Mouse (Mus musculus): ENCODE measurements around the gene Tbccd1. TPM values are rescaled to one million over a fixed set of nuclear protein-coding genes. Genes with fewer than 3 reads are reported as not detected.
"Not testable (repeated sequence)": the region's sequence is repeated elsewhere in the genome, so short reads cannot be mapped to it uniquely, and the experiment has no call there.

Gene Tbccd1
- polyA plus RNA-seq, 1 experiment from 2014 or later: 28.0 TPM

DNA sequence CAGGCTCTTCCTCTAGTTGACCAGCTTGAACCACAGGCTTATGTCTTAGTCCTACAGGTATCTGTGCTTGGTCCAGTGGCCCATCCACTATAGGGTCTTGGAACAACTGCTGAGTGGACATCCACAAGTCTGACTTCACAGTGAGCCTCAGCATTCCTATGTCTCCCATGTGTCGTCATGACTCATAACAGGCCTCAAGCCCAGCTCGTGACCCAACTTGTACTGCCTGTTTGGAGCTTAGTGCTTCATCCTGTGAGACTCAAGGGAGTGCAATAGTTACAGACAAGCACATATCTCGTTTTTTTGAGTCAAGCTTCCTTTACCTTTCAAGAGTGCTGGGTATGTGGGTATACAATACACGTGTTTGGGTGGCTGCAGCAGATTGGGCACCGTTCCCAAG, 74.8 kb downstream of the Tbccd1 start:
- H3K27ac ChIP-seq (replicated peaks; ENCODE audit: low read depth, low read length): no peak overlapping the region
- H3K4me1 ChIP-seq (ENCODE audit: control insufficient read depth, insufficient read depth, low read length): no peaks in the 10 kb centered on the region
- DNase-seq (ENCODE audit: low spot score): no peak
- H3K9ac ChIP-seq (ENCODE audit: low read depth, low read length): no peak overlapping the region
- H3K36me3 ChIP-seq (ENCODE audit: control insufficient read depth, insufficient read depth, low read length): no peaks in the 10 kb centered on the region
- no peak for ATAC-seq (ENCODE audit: low read depth)
- H3K9me3 ChIP-seq (ENCODE audit: control insufficient read depth, low read length): no peaks in the 10 kb centered on the region
- no peaks in the 10 kb centered on the region for H3K27me3 ChIP-seq (replicated peaks; ENCODE audit: control insufficient read depth, insufficient read depth, low read length)
- H3K4me3 ChIP-seq (ENCODE audit: low read depth, low read length): no peak overlapping the region
- WGBS: 86% methylated on average over 5 of the region's 5 CpGs
- no peak overlapping the region for H3K4me2 ChIP-seq (ENCODE audit: low read depth, low read length)

- no peak overlapping the region for H3K27ac ChIP-seq (replicated peaks; ENCODE audit: low read depth, low read length)
- no peak overlapping the region for H3K4me3 ChIP-seq (ENCODE audit: low read depth, low read length)
- H3K27me3 ChIP-seq (replicated peaks; ENCODE audit: control insufficient read depth, insufficient read depth, low read length): no peaks in the 10 kb centered on the region
- DNase-seq (ENCODE audit: low spot score) (no peak), ATAC-seq (ENCODE audit: low read depth) (no peak)
- no peaks in the 10 kb centered on the region for H3K36me3 ChIP-seq (ENCODE audit: control insufficient read depth, insufficient read depth, low read length)
- no peaks in the 10 kb centered on the region for H3K4me1 ChIP-seq (ENCODE audit: control insufficient read depth, insufficient read depth, low read length)
- WGBS: 85% methylated on average over 3 of the region's 3 CpGs
- H3K9ac ChIP-seq (ENCODE audit: low read depth, low read length): no peak overlapping the region
- no peak overlapping the region for H3K4me2 ChIP-seq (ENCODE audit: low read depth, low read length)
- no peaks in the 10 kb centered on the region for H3K9me3 ChIP-seq (ENCODE audit: control insufficient read depth, low read length)
Measured at GRCm38 (mm10) chr16:22779228-22779835, 78.1 kb downstream of the Tbccd1 start.

- not testable (repeated sequence) for H3K4me1 ChIP-seq (ENCODE audit: control insufficient read depth, insufficient read depth, low read length); H3K4me2 ChIP-seq (ENCODE audit: low read depth, low read length); ATAC-seq (ENCODE audit: low read depth); H3K36me3 ChIP-seq (ENCODE audit: control insufficient read depth, insufficient read depth, low read length); H3K27me3 ChIP-seq (replicated peaks; ENCODE audit: control insufficient read depth, insufficient read depth, low read length); H3K27ac ChIP-seq (replicated peaks; ENCODE audit: low read depth, low read length); H3K9ac ChIP-seq (ENCODE audit: low read depth, low read length); H3K9me3 ChIP-seq (ENCODE audit: control insufficient read depth, low read length); DNase-seq (ENCODE audit: low spot score); H3K4me3 ChIP-seq (ENCODE audit: low read depth, low read length)
- 88% methylated on average over 12 of the region's 12 CpGs for WGBS
Measured at GRCm38 (mm10) chr16:22778296-22778695, 79.2 kb downstream of the Tbccd1 start.

GRCm38 (mm10) chr16:22775471-22775985, 81.9 kb downstream of the Tbccd1 start:
- no peak for ATAC-seq (ENCODE audit: low read depth)
- no peaks in the 10 kb centered on the region for H3K36me3 ChIP-seq (ENCODE audit: control insufficient read depth, insufficient read depth, low read length)
- no peaks in the 10 kb centered on the region for H3K27me3 ChIP-seq (replicated peaks; ENCODE audit: control insufficient read depth, insufficient read depth, low read length)
- 67% methylated on average over 5 of the region's 5 CpGs for WGBS
- H3K4me1 ChIP-seq (ENCODE audit: control insufficient read depth, insufficient read depth, low read length): no peaks in the 10 kb centered on the region
- no peak overlapping the region for H3K9ac ChIP-seq (ENCODE audit: low read depth, low read length)
- H3K4me3 ChIP-seq (ENCODE audit: low read depth, low read length): no peak overlapping the region
- no peak for DNase-seq (ENCODE audit: low spot score)
- H3K4me2 ChIP-seq (ENCODE audit: low read depth, low read length): no peak overlapping the region
- H3K9me3 ChIP-seq (ENCODE audit: control insufficient read depth, low read length): no peaks in the 10 kb centered on the region
- H3K27ac ChIP-seq (replicated peaks; ENCODE audit: low read depth, low read length): no peak overlapping the region

GRCm38 (mm10) chr16:22768661-22769060, 88.8 kb downstream of the Tbccd1 start:
- H3K9ac ChIP-seq (ENCODE audit: low read depth, low read length): no peak overlapping the region
- no peaks in the 10 kb centered on the region for H3K27me3 ChIP-seq (replicated peaks; ENCODE audit: control insufficient read depth, insufficient read depth, low read length)
- no peaks in the 10 kb centered on the region for H3K9me3 ChIP-seq (ENCODE audit: control insufficient read depth, low read length)
- no peak overlapping the region for H3K27ac ChIP-seq (replicated peaks; ENCODE audit: low read depth, low read length)
- WGBS: 86% methylated on average over 8 of the region's 8 CpGs
- ATAC-seq (ENCODE audit: low read depth) (no peak), DNase-seq (ENCODE audit: low spot score) (no peak)
- no peaks in the 10 kb centered on the region for H3K4me1 ChIP-seq (ENCODE audit: control insufficient read depth, insufficient read depth, low read length)
- H3K4me2 ChIP-seq (ENCODE audit: low read depth, low read length): no peak overlapping the region
- H3K36me3 ChIP-seq (ENCODE audit: control insufficient read depth, insufficient read depth, low read length): no peaks in the 10 kb centered on the region
- H3K4me3 ChIP-seq (ENCODE audit: low read depth, low read length): no peak overlapping the region

GRCm38 (mm10) chr16:22767405-22767804, 90.1 kb downstream of the Tbccd1 start:
- no peaks in the 10 kb centered on the region for H3K9me3 ChIP-seq (ENCODE audit: control insufficient read depth, low read length)
- H3K27ac ChIP-seq (replicated peaks; ENCODE audit: low read depth, low read length): no peak overlapping the region
- ATAC-seq (ENCODE audit: low read depth) (no peak), DNase-seq (ENCODE audit: low spot score) (no peak)
- H3K4me3 ChIP-seq (ENCODE audit: low read depth, low read length): no peak overlapping the region
- H3K4me1 ChIP-seq (ENCODE audit: control insufficient read depth, insufficient read depth, low read length): no peaks in the 10 kb centered on the region
- H3K4me2 ChIP-seq (ENCODE audit: low read depth, low read length): no peak overlapping the region
- no peaks in the 10 kb centered on the region for H3K36me3 ChIP-seq (ENCODE audit: control insufficient read depth, insufficient read depth, low read length)
- WGBS: 85% methylated on average over 3 of the region's 3 CpGs
- no peaks in the 10 kb centered on the region for H3K27me3 ChIP-seq (replicated peaks; ENCODE audit: control insufficient read depth, insufficient read depth, low read length)
- no peak overlapping the region for H3K9ac ChIP-seq (ENCODE audit: low read depth, low read length)

DNA sequence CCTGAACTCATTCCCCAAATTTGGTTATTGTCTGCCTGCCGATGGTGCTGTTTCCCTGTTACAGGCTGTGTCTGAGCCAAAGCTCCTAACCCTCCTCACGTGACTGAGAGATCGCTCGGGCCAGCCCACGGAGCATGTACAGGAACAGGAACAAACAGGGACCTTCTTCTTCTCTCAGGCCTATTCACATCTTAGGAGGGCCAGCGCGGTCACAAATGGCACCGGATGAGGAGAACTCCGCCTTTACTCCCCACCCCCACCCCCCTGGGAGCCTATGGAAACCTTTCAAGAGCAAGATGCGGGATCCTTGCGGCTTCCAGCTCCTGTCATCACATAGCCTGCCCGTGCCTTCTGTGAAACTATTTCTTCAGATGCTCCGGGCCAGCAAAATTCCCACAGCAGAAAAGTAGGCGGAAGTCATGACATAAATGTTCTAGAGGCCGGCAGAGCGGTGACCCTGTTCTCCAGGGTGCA, 90.7 kb downstream of the Tbccd1 start:
- Histone ChIP-seq H3K4me2 (ENCODE audit: low read depth, low read length) (peak overlapping the region; percentile 9; the same call in 1 of the 2 replicates), H3K36me3 (ENCODE audit: control insufficient read depth, insufficient read depth, low read length) (no peaks in the 10 kb centered on the region), H3K4me1 (ENCODE audit: control insufficient read depth, insufficient read depth, low read length) (no peaks in the 10 kb centered on the region), H3K4me3 (ENCODE audit: low read depth, low read length) (no peak overlapping the region), H3K9ac (ENCODE audit: low read depth, low read length) (no peak overlapping the region), H3K27ac (replicated peaks; ENCODE audit: low read depth, low read length) (no peak overlapping the region), H3K9me3 (ENCODE audit: control insufficient read depth, low read length) (no peaks in the 10 kb centered on the region), H3K27me3 (replicated peaks; ENCODE audit: control insufficient read depth, insufficient read depth, low read length) (no peaks in the 10 kb centered on the region)
- WGBS: 61% methylated on average over 16 of the region's 16 CpGs
- ATAC-seq (ENCODE audit: low read depth) (no peak), DNase-seq (ENCODE audit: low spot score) (no peak)

DNA sequence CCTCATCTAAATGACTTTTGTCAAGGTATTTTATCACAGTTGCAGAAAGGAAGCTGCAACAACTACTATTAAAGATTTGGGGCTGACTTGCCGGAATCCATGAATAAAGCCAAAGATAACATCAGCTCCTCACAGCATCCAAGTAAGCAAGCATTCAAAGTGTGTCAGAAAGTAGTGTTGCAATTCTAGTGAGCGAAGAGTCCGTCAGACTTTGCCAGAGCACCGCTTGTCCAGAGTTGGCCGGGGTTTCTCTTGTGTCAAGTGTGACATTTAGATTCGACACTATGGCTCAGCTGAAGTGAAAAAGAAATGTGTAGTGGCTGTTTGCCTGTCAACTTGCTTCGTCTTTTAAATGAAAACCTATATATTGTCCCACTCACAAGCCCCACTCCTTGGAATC, 91.9 kb downstream of the Tbccd1 start:
- H3K27ac ChIP-seq (replicated peaks; ENCODE audit: low read depth, low read length): no peak overlapping the region
- H3K4me3 ChIP-seq (ENCODE audit: low read depth, low read length): no peak overlapping the region
- H3K27me3 ChIP-seq (replicated peaks; ENCODE audit: control insufficient read depth, insufficient read depth, low read length): no peaks in the 10 kb centered on the region
- H3K4me2 ChIP-seq (ENCODE audit: low read depth, low read length): no peak overlapping the region
- DNase-seq (ENCODE audit: low spot score): no peak
- no peaks in the 10 kb centered on the region for H3K4me1 ChIP-seq (ENCODE audit: control insufficient read depth, insufficient read depth, low read length)
- no peaks in the 10 kb centered on the region for H3K36me3 ChIP-seq (ENCODE audit: control insufficient read depth, insufficient read depth, low read length)
- H3K9ac ChIP-seq (ENCODE audit: low read depth, low read length): no peak overlapping the region
- no peak for ATAC-seq (ENCODE audit: low read depth)
- 0 out of 2 replicates have a peak, but pooled peaks cover 3% of the 10 kb centered on the region for H3K9me3 ChIP-seq (ENCODE audit: control insufficient read depth, low read length)
- WGBS: 89% methylated on average over 7 of the region's 7 CpGs

Measured in embryonic facial prominence, embryonic 14.5 days (tissue).